Mouse (Mus musculus) heart, adult 2 months (tissue): ENCODE results near the gene 1700025G04Rik. TPM values are rescaled to one million over a fixed set of nuclear protein-coding genes. Genes with fewer than 3 reads are reported as not detected.

Experiments
- DNase-seq, 2 experiments: peaks; one replicate each; pipeline ENCODE4 v3.0.0; 2021
- H3K27ac ChIP-seq: fragments of 200-600 bp; 2 replicates; pipeline ENCODE4 v1.8.1; 2022
- H3K27me3 ChIP-seq: fragments of 200-500 bp; 2 replicates; pipeline ENCODE4 v1.6.1; 2012; ENCODE audit warnings: mild to moderate bottlenecking, low read length, inconsistent platforms, mixed read lengths; ENCODE audit not compliant: control insufficient read depth, insufficient read depth
- H3K36me3 ChIP-seq: fragments of 200-500 bp; 2 replicates; pipeline ENCODE4 v1.6.1; 2012; ENCODE audit warnings: low read length, inconsistent platforms; ENCODE audit not compliant: control insufficient read depth, insufficient read depth
- H3K4me1 ChIP-seq: fragments of 200-500 bp; 2 replicates; pipeline ENCODE4 v1.6.1; 2011; ENCODE audit warnings: low read length; ENCODE audit not compliant: control insufficient read depth, insufficient read depth
- H3K4me3 ChIP-seq: fragments of 200-600 bp; 2 replicates; pipeline ENCODE4 v1.8.1; 2022
- H3K79me2 ChIP-seq: fragments of 200-500 bp; replicated peaks from 2 replicates; pipeline ENCODE4 v1.6.1; 2012; ENCODE audit warnings: mild to moderate bottlenecking, inconsistent platforms, low read length, moderate library complexity, mixed read lengths; ENCODE audit not compliant: control insufficient read depth, insufficient read depth
- H3K9ac ChIP-seq: fragments of 200-500 bp; 2 replicates; pipeline ENCODE4 v1.6.1; 2012; ENCODE audit warnings: low read depth, mild to moderate bottlenecking, control low read depth, inconsistent platforms, low read length, mixed read lengths
- CTCF ChIP-seq: fragments of 200-600 bp; IDR thresholded peaks from 2 replicates; pipeline ENCODE4 v1.8.1; 2022; ENCODE audit warnings: antibody characterized with exemption, mild to moderate bottlenecking, moderate library complexity
- EP300 ChIP-seq: fragments of 200-500 bp; IDR thresholded peaks from 2 replicates; pipeline ENCODE4 v1.6.1; 2011; ENCODE audit warnings: low read depth, low read length, control low read depth; ENCODE audit not compliant: insufficient read depth
- POLR2A ChIP-seq: fragments of 200-500 bp; IDR thresholded peaks from 2 replicates; pipeline ENCODE4 v1.6.1; 2011; ENCODE audit warnings: mild to moderate bottlenecking, low read depth, low read length, control low read depth; ENCODE audit not compliant: insufficient read depth
- WGBS: fragments of 180-500 bp; shearing (Covaris S2); methylation state at CpG from one replicate; pipeline ENCODE4 v1.1.7; 2018; 5-methylcytosine and 5-hydroxymethylcytosine counted together
- intact Hi-C: fragments of 180-260 bp; cut with DNase I; formaldehyde crosslinking; loops from one replicate; pipeline ENCODE4 v1.15.1; 2025
- polyA plus RNA-seq: library from polyadenylated mRNA; depleted of rRNA; stranded (reverse); fragments of >200 nt; gene quantifications from 2 replicates; pipeline ENCODE4 v1.2.3, GENCODE M21; 2012
- total RNA-seq, 2 experiments: library from RNA; stranded (reverse); gene quantifications; 2 replicates each; pipeline ENCODE4 v1.2.3; 2021

Gene 1700025G04Rik
- total and polyA plus RNA-seq, 3 experiments, result 11.0 to 46.1 (median 40.4) TPM

DNA sequence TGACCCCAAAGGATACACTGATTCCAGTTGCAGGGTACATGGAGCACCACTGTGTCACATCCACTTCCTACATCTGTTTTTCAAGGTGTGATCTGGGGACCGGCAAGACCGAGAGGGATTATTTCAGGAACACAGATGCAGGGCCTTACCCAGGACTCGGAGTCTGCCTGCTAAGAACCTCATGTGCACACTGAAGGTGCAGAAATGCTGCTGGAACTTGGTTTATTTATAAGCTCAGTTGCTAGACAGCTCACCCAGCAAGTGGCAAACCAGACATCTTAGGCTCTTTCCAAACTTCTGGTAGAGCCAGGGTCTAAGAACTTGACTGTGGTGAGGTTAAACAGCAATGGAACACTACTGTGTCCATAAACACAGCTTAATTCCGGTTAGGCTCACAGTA, 61.2 kb downstream of the 1700025G04Rik start:
- intact Hi-C loops, result no loop called here
- no peak overlapping the region for H3K4me3 ChIP-seq
- H3K27ac ChIP-seq, result no peak overlapping the region
- no peaks in the 10 kb centered on the region for H3K27me3 ChIP-seq
- H3K9ac ChIP-seq, result no peak overlapping the region
- peaks cover 2% of the 10 kb centered on the region; the same call in 1 of the 2 replicates for H3K4me1 ChIP-seq
- TF ChIP-seq CTCF, result no peak
- TF ChIP-seq POLR2A, result no peak
- no peak for TF ChIP-seq EP300
- H3K79me2 ChIP-seq, result peaks cover 2% of the 10 kb centered on the region; the same call in 1 of the 2 replicates
- 60% methylated on average over 4 of the region's 4 CpGs for WGBS
- H3K36me3 ChIP-seq, result peaks cover 3% of the 10 kb centered on the region; the same call in 1 of the 2 replicates
- DNase-seq, result peak in 1 of 2 experiments; percentile 11

DNA sequence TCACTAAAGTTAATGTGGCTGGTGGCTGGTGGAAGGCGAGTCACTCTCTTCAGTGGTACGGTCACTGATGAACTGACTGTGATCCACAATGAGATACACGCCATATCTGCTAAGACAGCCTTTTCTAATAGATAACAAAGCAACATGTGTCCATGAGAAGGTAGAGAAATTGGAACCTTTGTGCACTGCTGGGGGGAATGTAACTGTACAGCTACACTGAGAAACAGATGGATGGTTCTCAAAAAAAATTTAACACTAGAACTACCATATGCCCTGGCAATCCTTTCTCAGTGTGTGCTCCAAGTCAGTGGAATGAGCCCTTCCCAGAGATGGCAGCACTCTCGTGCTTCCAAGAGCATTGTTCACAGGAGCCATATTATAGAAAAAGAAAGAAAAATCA, 63.2 kb downstream of the 1700025G04Rik start:
- intact Hi-C loops, result no loop called here
- no peak overlapping the region for H3K4me3 ChIP-seq
- TF ChIP-seq POLR2A, result no peak
- TF ChIP-seq EP300, result no peak
- no peak for TF ChIP-seq CTCF
- WGBS, result 92% methylated on average over 4 of the region's 4 CpGs
- no peaks in the 10 kb centered on the region; the same call in 1 of the 2 replicates for H3K79me2 ChIP-seq
- no peak overlapping the region for H3K27ac ChIP-seq
- H3K36me3 ChIP-seq, result peaks cover 3% of the 10 kb centered on the region; the same call in 1 of the 2 replicates
- peaks cover 2% of the 10 kb centered on the region; the same call in 1 of the 2 replicates for H3K4me1 ChIP-seq
- no peaks in the 10 kb centered on the region for H3K27me3 ChIP-seq
- H3K9ac ChIP-seq, result no peak overlapping the region
- DNase-seq, result no peak

DNA sequence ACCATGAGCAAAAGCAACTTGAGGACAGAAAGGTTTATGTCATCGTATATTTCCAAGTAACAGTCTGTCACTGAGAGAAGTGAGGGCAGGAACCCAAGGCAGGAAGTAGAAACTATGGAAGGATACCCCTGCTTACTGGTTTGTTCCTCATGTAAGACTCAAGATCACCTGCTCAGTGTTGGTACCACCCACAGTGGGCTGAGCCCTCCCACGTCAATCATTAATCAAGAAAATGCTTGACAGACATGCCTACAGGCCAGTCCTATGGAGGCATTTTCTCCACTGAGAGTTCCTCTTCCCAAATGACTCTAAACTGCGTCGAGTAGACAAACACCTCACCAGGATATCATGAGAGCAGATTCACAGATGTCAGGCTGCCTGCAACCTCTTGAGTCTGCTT, 64.6 kb downstream of the 1700025G04Rik start:
- TF ChIP-seq EP300 (no peak), POLR2A (no peak), CTCF (no peak)
- Histone ChIP-seq H3K4me3 (no peak overlapping the region), H3K4me1 (peaks cover 2% of the 10 kb centered on the region; the same call in 1 of the 2 replicates), H3K27ac (no peak overlapping the region), H3K27me3 (no peaks in the 10 kb centered on the region), H3K79me2 (no peaks in the 10 kb centered on the region; the same call in 1 of the 2 replicates), H3K36me3 (peaks cover 3% of the 10 kb centered on the region; the same call in 1 of the 2 replicates), H3K9ac (no peak overlapping the region)
- DNase-seq, result no peak
- WGBS, result 72% methylated on average over 4 of the region's 4 CpGs
- intact Hi-C loops, result no loop called here

DNA sequence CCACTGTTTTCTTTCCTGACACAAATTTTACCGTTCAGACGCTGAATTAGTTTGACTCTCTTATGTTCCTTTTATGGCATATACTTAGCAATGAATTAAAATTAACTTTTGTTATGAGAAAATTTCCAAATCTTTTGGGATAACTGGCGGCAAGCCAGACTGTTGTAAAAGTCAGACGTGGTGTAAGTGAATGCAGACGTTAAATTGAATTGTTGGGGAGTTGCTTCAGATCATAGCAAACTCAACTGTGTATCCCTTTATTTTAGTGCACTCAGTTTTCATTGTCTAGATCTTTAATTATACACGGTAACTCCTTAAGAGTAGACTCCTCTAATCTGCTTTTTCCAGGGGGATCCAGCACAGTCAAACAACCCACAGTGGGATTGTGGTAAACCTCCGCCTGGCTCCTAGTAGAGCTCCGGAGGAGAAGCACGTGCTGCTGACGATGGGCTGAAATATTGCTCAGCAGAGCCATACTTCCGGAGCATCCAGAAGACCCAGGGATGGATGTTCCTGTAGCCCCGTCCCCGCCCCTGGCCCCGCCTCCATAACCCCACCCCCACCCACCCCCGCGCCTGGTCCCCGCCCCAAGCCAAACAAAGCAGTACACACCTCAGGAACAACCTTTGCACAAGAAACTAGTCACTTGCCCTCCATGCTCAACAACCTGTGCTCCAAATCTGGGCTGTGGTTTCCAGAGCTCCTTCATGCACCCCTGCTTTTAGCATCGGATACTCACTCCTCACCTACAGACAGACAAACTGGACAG, 65.7 kb downstream of the 1700025G04Rik start:
- H3K36me3 ChIP-seq, result peaks cover 6% of the 10 kb centered on the region
- no peak overlapping the region for H3K27ac ChIP-seq
- WGBS, result 76% methylated on average over 18 of the region's 18 CpGs
- H3K9ac ChIP-seq, result no peak overlapping the region
- DNase-seq, result no peak
- H3K4me3 ChIP-seq, result no peak overlapping the region
- H3K4me1 ChIP-seq, result peaks cover 4% of the 10 kb centered on the region
- H3K27me3 ChIP-seq, result no peaks in the 10 kb centered on the region
- intact Hi-C loops, result no loop called here
- TF ChIP-seq POLR2A, result no peak
- TF ChIP-seq EP300, result no peak
- H3K79me2 ChIP-seq, result peaks cover 1% of the 10 kb centered on the region

DNA sequence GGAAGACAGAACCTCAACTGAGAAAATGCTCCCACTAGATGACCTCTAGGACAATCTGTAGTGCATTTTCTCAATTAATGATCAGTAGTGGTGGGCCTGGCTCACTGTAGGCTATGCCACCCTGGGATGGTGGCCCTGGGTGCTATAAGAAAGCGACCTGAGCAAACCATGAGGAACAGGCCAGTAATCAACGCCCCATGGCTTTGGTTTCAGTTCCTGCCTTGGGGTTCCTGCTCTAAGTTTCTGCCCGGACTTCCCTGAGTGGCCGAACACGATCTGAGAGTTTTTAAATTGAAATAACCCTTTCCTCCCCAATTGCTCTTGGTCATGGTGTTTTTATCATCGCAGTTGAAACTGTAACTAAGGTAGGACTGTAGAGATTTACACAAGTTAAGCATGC, 69.1 kb downstream of the 1700025G04Rik start:
- WGBS, result 87% methylated on average over 6 of the region's 6 CpGs
- peaks cover 3% of the 10 kb centered on the region for H3K79me2 ChIP-seq
- peaks cover 3% of the 10 kb centered on the region for H3K36me3 ChIP-seq
- H3K4me1 ChIP-seq, result peaks cover 3% of the 10 kb centered on the region
- no peak overlapping the region for H3K27ac ChIP-seq
- no peak for TF ChIP-seq CTCF
- TF ChIP-seq POLR2A, result no peak
- no peak for TF ChIP-seq EP300
- intact Hi-C loops, result no loop called here
- no peak overlapping the region for H3K4me3 ChIP-seq
- DNase-seq, result no peak
- H3K9ac ChIP-seq, result no peak overlapping the region
- H3K27me3 ChIP-seq, result no peaks in the 10 kb centered on the region

DNA sequence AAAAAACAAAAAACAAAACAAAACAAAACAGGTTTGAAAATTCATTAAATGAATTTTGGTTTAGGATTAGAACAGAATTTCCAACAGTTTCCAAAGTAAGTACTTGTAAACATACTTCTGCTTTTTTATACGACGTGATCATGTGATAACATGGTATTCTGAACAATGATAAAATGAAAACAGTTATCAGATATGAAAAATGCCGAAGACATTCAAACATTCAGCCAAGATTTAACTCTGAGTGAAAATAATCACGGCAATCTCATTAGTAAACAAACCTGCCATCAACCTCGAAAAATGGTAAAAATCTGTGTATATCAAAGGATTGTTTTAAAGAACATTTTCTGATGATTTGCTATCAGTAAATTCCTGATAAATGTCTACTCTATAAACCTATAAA, 69.9 kb downstream of the 1700025G04Rik start:
- Histone ChIP-seq H3K4me3 (no peak overlapping the region), H3K27ac (no peak overlapping the region), H3K4me1 (peaks cover 8% of the 10 kb centered on the region), H3K9ac (no peak overlapping the region), H3K27me3 (no peaks in the 10 kb centered on the region), H3K36me3 (peaks cover 3% of the 10 kb centered on the region), H3K79me2 (peaks cover 3% of the 10 kb centered on the region)
- intact Hi-C loops, result no loop called here
- DNase-seq, result no peak
- TF ChIP-seq POLR2A (no peak), EP300 (no peak), CTCF (no peak)
- 84% methylated on average over 5 of the region's 5 CpGs for WGBS
